Mouse (Mus musculus): ENCODE measurements around the gene Nr2c1. TPM values are rescaled to one million over a fixed set of nuclear protein-coding genes. Genes with fewer than 3 reads are reported as not detected.
A peak's percentile ranks its signal among the peaks of the same experiment; 100 is the strongest.

The Nr2c1 gene
- total RNA-seq (2015) (9.8 and 10.6 TPM in 2 replicates), total RNA-seq (2017) (3.5 and 3.9 TPM in 2 replicates)

DNA sequence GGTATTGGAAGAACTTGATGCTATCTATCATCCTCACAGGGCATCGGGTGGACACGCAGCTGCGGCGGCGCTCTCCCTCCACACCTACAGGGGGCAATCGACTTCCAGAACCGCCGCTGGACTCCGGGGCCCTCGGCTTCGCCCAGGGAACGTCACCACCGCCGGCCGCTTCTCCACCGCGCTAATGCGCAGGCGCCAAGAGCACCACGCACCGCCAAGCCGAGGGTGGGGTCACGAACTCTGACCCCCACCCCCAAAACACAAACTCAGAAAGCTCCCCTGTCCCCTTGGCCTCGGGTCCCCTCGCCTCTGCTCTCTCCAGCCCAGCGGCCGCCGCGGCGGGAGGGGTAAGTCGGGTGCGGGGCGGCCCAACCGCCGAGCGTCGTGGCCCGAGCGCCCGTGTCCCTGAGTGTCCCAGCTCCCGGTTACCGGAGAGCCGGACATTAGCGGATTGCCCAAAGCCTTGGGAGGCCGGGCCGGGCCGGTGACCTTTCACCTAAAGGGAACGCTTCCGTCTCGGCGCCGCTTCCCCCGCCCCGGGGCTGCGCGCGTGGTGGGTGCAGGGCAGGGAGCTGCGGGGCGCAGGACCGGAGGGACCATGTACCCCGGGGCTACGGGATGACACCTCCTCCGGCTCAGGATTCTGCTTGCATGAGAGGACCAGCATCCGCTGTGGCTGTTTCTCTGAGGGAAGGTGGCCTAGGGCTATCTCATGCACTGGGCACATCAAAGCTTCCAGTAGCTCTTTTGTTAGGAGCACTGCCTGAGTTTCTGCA, at the start of gene Nr2c1:
Nr2c1 (plus strand) TSS at position 268 of the 776 bp plus-strand sequence.
- peak; percentile 83 for ATAC-seq (ENCODE audit: poor library complexity, severe bottlenecking)

DNA sequence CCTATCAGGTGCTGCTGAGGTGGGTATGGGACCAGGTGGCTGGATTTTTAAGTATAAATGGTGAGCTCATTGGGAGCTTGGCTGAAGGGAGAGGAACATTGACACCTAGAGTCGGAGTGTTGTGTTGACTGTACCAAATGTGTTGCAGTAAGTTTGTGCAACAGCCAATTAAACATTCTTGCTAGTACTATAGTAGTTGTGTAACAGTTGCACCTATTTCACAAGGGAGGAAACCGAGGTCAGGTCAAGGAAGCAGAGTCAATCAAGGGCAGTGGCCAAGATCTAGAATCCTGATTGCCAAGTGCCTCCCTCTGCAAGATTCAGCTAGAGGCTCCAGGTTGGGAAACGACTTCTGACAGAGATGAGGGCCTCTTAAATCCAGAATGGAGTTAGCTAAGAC, 49.7 kb upstream of the Nr2c1 start:
- peak; percentile 82 for ATAC-seq (ENCODE audit: poor library complexity, severe bottlenecking)

- ATAC-seq (ENCODE audit: poor library complexity, severe bottlenecking) = peak; percentile 48
Measured at GRCm38 (mm10) chr10:94105498-94105897, 42.3 kb upstream of the Nr2c1 start.

DNA sequence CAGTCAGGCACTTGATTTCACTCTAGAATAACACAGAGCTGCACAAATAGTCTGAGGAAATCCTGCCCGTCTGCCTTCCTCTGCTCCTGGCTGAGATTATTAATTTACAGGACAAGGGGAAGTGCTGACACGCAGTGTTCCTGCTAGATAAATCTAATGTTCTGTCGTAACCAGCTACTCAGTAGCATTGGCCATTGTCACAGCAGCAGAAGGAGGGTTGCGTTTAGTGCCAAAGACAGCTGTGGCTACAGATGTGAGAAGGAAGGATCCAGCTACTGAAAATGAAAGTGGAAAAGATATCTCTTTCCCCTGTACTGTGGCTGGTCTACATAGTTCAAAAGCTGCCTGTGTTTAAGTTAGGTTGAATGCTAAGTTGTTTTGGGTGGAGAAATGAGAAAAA, 40.7 kb upstream of the Nr2c1 start:
- ATAC-seq (ENCODE audit: poor library complexity, severe bottlenecking) = peak; percentile 53

- no peak for ATAC-seq (ENCODE audit: poor library complexity, severe bottlenecking)
Measured at GRCm38 (mm10) chr10:94107607-94108006, 40.2 kb upstream of the Nr2c1 start.

- ATAC-seq (ENCODE audit: poor library complexity, severe bottlenecking) = no peak
Measured at GRCm38 (mm10) chr10:94108791-94109190, 39.0 kb upstream of the Nr2c1 start.

- no peak for ATAC-seq (ENCODE audit: poor library complexity, severe bottlenecking)
Measured at GRCm38 (mm10) chr10:94110834-94111754, 36.7 kb upstream of the Nr2c1 start.

DNA sequence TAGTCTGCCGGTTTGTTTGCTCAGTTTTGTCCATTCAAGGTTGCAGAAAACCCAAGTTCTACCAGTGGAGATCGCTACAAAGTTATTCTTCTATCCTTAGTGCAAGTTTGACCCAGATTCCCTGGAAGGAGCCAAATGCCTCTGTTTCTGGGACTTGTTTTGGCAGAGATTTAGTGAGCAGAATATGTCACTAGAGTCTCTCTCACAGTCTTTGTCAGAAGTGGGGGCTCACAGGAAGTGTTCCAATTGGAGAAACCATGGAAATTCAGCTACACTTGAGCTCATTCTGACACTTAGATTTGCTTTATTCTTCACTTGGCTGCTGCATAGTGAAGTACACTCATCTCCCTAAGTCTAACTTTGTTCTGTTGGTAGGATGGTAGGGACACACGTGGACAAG, 35.6 kb upstream of the Nr2c1 start:
- ATAC-seq (ENCODE audit: poor library complexity, severe bottlenecking) = no peak

- ATAC-seq (ENCODE audit: poor library complexity, severe bottlenecking) = peak; percentile 96
Measured at GRCm38 (mm10) chr10:94115893-94116599, 31.8 kb upstream of the Nr2c1 start.

DNA sequence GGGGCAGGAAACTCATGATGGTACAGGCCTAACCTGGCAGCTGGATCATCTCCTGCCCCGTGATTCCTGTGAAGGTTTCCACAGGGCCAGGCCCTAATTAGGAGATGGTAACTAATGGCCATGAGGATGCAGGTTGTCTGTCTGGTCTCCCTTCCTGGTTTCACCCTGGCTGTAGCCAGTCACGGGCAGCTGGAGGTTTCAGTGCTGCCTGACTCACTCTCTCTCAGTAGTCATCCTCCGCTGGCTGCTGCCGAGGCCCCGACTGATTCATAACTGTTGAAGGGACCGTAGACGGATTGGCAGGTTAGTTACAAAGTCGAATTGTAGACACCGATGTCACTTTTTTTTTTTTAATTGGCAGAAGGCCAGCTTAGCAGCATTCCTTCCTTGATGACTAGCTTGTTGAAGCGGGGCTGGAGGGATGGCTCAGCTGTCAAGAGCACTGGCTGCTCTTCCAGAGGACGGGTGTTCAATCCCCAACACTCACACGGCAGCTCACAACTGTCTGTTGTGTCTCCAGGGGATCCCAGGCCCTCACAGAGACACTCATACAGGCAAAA, 31.0 kb upstream of the Nr2c1 start:
- ATAC-seq (ENCODE audit: poor library complexity, severe bottlenecking) = no peak

DNA sequence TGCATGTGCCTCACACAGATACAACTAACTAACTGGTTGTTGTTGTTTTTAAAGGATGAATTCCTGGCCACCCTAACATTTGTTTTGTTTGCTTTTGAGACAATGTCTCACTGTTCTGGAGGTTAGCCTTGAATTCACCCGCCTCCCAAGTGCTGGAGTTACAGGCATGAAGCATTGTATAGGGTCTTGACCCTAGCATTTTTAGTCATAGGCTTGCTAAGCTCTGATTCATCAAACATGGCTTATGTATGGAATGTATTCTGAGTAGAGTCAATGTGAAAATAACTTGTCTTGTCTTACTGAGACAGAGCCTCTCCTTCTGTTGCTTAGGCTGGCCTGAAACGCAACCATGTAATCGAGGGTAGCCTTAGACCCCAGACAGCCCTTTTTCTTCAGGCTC, 29.9 kb upstream of the Nr2c1 start:
- no peak for ATAC-seq (ENCODE audit: poor library complexity, severe bottlenecking)

GRCm38 (mm10) chr10:94118993-94119392, 28.8 kb upstream of the Nr2c1 start:
- ATAC-seq (ENCODE audit: poor library complexity, severe bottlenecking) = no peak

DNA sequence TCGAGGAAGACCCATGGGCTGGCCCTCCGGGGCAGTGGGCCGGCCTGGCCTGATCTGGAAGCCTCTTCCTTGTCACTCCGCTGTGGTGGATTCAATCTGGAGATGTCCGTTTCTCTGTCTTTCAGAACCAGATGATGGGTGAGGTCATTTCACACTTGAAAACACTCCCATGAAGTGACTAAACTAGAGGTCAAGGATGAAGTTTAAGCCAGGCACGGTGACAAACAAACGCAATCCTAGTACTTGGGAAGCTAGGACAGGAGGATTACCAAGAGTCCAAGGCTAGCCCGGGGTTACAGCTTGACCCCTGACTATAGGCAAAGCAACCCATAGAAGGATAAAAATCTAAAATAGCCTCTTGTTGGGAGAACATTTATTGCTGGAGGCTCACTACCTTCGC, 27.1 kb upstream of the Nr2c1 start:
- no peak for ATAC-seq (ENCODE audit: poor library complexity, severe bottlenecking)

DNA sequence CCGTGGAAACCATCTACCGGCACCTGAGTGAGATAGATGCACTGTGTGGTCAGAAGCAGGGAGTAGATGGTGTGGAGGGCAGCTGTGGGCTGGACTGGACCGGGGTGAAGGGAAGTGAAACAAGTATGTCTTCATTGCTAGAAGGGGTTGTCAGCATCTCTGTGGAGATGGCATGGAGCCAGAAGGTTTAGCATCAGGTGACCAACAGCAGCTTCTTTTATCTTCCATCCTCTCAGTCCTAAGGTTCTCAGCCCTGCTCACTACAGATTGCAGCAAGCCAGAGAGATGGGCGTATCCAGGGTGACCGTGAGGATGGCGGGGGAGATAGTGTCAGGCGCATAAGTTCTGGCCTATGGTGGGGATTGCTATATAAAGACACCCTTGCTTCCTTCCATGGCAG, 25.2 kb upstream of the Nr2c1 start:
- peak; percentile 82 for ATAC-seq (ENCODE audit: poor library complexity, severe bottlenecking)

DNA sequence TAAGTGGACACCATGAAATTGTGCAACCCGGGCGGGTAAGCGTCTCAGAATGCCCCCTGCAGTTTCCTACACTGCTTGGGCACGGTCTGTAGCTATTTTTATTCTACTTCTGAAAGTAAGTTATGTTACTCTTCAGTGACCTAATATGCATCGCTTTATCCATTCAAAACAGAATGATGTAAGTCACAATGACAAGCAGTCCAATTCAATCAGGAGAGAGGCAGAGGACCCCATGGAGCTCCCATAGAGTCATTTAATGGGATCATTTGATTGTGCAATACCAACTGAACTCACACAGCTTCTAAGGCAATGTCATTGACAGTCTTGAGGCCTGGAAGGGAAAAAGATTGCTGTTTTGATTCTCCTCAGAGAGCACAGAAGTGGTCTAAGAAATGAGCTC, 24.2 kb upstream of the Nr2c1 start:
- ATAC-seq (ENCODE audit: poor library complexity, severe bottlenecking) = no peak

DNA sequence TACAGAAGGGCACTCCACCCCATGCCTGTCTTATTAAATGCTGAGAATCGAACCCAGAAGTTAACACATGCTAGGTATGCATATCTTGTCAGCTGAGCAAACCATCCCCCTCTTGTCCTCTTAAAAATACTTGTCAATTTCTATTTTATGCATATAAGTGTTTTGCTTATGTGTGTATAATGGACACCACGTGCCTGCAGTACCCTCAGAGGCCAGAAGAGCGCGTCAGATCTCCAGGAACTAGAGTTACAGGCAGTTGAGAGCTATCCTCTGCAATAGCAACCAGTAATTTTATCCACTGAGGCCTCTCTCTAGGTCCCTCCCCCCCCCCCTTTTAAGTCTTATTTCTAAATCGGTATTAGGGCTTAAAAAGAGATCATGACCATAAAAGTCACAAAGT, 23.4 kb upstream of the Nr2c1 start:
- no peak for ATAC-seq (ENCODE audit: poor library complexity, severe bottlenecking)

DNA sequence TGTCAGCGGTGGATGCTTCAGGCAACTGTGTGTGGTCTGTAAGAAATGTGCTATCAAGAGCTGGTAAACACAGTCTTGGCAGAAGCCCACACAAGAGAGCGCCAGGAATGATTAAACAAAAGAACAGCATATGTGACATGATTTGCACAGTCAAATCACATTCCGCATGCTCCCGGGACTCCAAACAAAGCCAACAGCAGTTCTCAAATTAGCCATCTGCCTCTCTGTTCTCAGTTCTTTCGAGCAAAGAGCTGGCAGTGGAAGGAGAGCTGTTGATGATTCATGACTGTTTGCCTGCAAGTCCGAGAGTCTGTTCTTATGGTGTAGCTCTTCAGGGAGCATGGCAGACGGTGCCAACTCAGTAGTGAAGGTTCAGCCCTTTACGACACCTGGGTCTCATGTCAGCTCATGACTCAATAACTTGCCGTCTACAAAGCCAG, 18.1 kb upstream of the Nr2c1 start:
- no peak for ATAC-seq (ENCODE audit: poor library complexity, severe bottlenecking)

DNA sequence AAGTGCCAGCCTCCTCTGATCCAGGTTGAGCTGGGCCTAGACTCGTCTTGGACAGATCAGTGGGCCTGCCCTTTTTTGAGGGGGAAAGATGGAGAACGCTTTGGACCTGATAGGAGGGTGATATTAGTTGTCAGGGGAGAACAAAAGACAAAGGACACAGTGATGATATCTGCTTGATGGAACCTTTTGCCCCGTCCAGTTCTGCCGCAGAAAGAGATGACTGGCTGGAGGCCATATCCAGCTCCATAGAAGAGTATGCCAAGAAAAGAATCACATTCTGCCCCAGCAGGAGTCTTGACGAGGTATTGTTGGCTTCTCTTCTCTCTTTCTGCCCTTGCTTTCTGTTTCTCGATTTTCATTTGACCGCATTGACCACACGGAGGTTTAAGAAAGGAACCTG, 14.7 kb upstream of the Nr2c1 start:
- ATAC-seq (ENCODE audit: poor library complexity, severe bottlenecking) = no peak

DNA sequence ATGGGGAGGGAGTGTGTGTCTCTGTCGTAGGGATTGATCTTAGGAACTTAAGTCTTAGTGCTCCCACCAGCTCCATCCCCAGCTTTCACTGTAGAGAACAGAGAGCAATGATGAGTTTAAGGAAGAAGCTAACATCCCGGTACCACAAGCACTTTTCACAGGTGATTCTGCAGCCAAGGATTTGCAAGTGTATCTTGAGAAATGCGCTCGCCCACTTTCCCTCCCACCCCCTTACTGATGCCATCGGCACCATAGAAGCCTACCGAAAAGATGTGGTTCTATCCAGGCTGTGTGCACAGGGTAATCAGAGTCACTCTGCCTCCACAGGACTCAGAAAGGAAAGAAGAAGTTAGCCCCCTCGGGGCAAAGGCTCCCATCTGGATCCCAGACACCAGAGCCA, 14.1 kb upstream of the Nr2c1 start:
- ATAC-seq (ENCODE audit: poor library complexity, severe bottlenecking) = no peak

DNA sequence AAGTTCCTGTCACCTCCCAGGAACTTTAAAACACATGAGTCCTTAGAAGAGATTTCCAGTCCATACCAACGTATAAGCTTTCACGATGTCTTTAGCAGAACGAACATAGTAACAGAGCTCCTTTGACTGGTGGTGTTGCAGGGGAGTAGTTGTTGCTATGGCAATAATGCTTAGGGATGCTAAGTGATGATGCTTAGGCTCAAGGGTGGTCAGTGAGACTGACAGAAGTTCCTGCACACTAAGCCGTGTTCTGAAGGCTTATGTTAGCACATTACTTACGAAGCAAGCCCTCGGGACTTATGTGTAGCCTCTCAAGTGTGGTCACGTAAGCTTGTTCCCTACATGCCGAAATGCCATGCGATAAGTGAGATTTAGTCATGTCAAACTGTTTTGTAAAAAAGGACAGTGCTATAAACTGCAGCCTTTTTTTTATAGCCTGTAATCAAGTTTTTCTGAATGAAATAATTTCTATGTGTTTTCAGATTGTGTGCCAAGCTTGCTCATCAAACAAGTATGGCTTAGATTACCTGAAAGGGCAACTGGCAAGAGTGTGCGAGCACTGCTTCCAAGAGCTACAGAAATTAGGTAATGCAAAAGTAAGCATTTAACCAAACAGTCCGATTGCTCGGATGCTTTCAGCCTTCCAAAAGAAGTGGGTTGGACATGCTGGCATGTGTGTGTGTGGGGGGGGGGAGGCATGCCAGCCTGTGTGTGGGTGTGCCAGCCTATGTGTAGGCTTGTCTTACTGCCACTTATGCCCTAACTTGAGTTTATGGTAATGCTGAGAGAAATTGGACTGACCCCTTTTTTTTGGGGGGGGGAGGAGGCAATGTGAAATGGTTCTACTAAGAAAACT, 13.1 kb upstream of the Nr2c1 start:
- ATAC-seq (ENCODE audit: poor library complexity, severe bottlenecking) = no peak

Measured in megakaryocyte, adult 5-6 weeks (primary cell).